8 mouse cellular contexts compared by ENCODE assay signal in the genomic region with DNA sequence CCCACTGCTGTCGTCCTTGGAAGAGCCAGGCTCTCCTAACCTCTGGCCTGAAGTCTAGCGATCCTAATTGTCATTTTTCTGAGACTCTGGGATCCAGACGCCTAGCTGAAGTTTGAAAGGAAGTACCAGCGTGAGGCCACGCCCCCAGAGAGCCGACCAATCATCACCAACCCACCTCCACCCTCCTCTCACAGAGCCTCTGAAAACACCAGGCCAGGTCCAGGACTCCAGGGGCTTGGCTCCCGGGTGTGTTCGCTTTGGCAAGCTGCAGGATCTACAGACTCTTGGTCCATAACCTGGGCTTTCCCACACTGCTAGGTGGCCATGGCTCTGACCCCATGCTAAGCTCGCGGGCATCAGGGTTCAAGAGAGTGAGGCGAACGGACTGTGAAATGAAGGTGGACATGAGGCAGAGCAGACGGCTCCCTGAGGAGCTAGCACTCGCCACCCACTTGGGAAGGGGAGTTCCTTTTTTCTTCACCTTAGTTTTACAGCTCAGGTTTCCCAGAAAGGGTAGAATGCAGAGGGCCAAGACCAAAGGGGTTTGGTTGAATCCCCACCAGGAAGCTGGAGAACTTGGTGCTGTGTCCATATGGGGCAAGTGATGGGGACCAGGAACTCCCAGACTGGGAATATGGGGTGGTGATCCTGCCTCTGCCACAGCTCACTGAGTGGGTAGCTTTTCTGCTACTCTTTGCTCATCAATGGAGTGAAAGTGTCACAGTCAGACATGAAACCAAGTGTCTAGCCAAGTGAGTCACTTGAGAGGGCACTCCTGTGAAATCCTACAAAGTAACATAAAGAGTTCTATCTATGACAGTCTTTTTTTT. TPM values are rescaled to one million over a fixed set of nuclear protein-coding genes. Genes with fewer than 3 reads are reported as not detected.
DNase-seq lines count a peak whose midpoint lies in the region; ATAC-seq and TF ChIP-seq lines count a peak whose summit lies in the region.

No protein-coding gene starts in this region.

- H3K36me3 ChIP-seq in embryonic facial prominence, embryonic 15.5 days: no peaks in the 10 kb centered on the region
- H3K36me3 ChIP-seq in heart, embryonic 13.5 days: 0 out of 2 replicates have a peak, but pooled peaks cover 3% of the 10 kb centered on the region
- peaks cover 9% of the 10 kb centered on the region; the same call in 1 of the 2 replicates for H3K36me3 ChIP-seq in kidney, embryonic 15.5 days
- H3K36me3 ChIP-seq in lung, postnatal 0 days (ENCODE audit: insufficient read depth, low read length): no peaks in the 10 kb centered on the region

- 3% methylated on average over 14 of the region's 14 CpGs for WGBS in embryonic facial prominence, embryonic 15.5 days
- 2% methylated on average over 14 of the region's 14 CpGs for WGBS in heart, embryonic 13.5 days
- 1% methylated on average over 14 of the region's 14 CpGs for WGBS in kidney, embryonic 15.5 days
- WGBS in lung, postnatal 0 days: 3% methylated on average over 14 of the region's 14 CpGs

- no peaks in the 10 kb centered on the region for H3K9me3 ChIP-seq in embryonic facial prominence, embryonic 15.5 days (replicated peaks)
- no peaks in the 10 kb centered on the region for H3K9me3 ChIP-seq in heart, embryonic 13.5 days
- H3K9me3 ChIP-seq in kidney, embryonic 15.5 days (replicated peaks): no peaks in the 10 kb centered on the region
- H3K9me3 ChIP-seq in lung, postnatal 0 days (ENCODE audit: low read length): no peaks in the 10 kb centered on the region

- no peaks in the 10 kb centered on the region for H3K27me3 ChIP-seq in embryonic facial prominence, embryonic 15.5 days
- H3K27me3 ChIP-seq in heart, embryonic 13.5 days (replicated peaks): no peaks in the 10 kb centered on the region
- H3K27me3 ChIP-seq in kidney, embryonic 15.5 days: no peaks in the 10 kb centered on the region
- H3K27me3 ChIP-seq in lung, postnatal 0 days (replicated peaks; ENCODE audit: insufficient read depth, low read length): no peaks in the 10 kb centered on the region

- H3K4me1 ChIP-seq in embryonic facial prominence, embryonic 15.5 days: peaks cover 9% of the 10 kb centered on the region
- H3K4me1 ChIP-seq in heart, embryonic 13.5 days: peaks cover 8% of the 10 kb centered on the region
- H3K4me1 ChIP-seq in kidney, embryonic 15.5 days: peaks cover 8% of the 10 kb centered on the region
- H3K4me1 ChIP-seq in lung, postnatal 0 days (ENCODE audit: insufficient read depth, low read depth, low read length): peaks cover 8% of the 10 kb centered on the region; the same call in 1 of the 2 replicates

- H3K4me3 ChIP-seq in embryonic facial prominence, embryonic 15.5 days (replicated peaks): peak overlapping the region; percentile 39
- peak overlapping the region; percentile 50 for H3K4me3 ChIP-seq in heart, embryonic 13.5 days
- peak overlapping the region; percentile 46 for H3K4me3 ChIP-seq in kidney, embryonic 15.5 days (replicated peaks)
- peak overlapping the region; percentile 28 for H3K4me3 ChIP-seq in lung, postnatal 0 days (ENCODE audit: low read depth, low read length)

- TF ChIP-seq EP300 in lung, postnatal 0 days (IDR thresholded peaks at IDR 0.05): no peak

- no peak overlapping the region for H3K27ac ChIP-seq in embryonic facial prominence, embryonic 15.5 days (replicated peaks)
- no peak overlapping the region; the same call in 1 of the 2 replicates for H3K27ac ChIP-seq in heart, embryonic 13.5 days (replicated peaks)
- H3K27ac ChIP-seq in kidney, embryonic 15.5 days: peak overlapping the region; percentile 56; the same call in 1 of the 2 replicates
- H3K27ac ChIP-seq in lung, postnatal 0 days (ENCODE audit: low read length): no peak overlapping the region

- DNase-seq in 3134 (ENCODE audit: extremely low read depth, insufficient read length, low spot score) (peak; percentile 54), WW6 (ENCODE audit: low read depth, low spot score) (peak; percentile 55)
- peak; percentile 90 for DNase-seq in lung, postnatal 0 days (ENCODE audit: low spot score)
- peak; percentile 63 for DNase-seq in ovary, adult 18-20 months (ENCODE audit: low spot score)
- peak; percentile 50 for DNase-seq in urinary bladder, adult 2 months (ENCODE audit: low spot score)

- peak overlapping the region; percentile 65 for H3K4me2 ChIP-seq in embryonic facial prominence, embryonic 15.5 days (replicated peaks)
- peak overlapping the region; percentile 81 for H3K4me2 ChIP-seq in heart, embryonic 13.5 days
- peak overlapping the region; percentile 74 for H3K4me2 ChIP-seq in kidney, embryonic 15.5 days
- H3K4me2 ChIP-seq in lung, postnatal 0 days (replicated peaks; ENCODE audit: low read depth, low read length): peak overlapping the region; percentile 59

- ATAC-seq in embryonic facial prominence, embryonic 15.5 days (ENCODE audit: insufficient number of reproducible peaks, low FRiP score, low TSS enrichment, low read depth): peak; percentile 87; the same call in 1 of the 2 replicates
- ATAC-seq in heart, embryonic 13.5 days (ENCODE audit: extremely low read depth, insufficient number of reproducible peaks, low FRiP score, low TSS enrichment): peak; percentile 88; the same call in 1 of the 2 replicates
- ATAC-seq in kidney, embryonic 15.5 days (replicated peaks; ENCODE audit: low FRiP score): peak; percentile 96
- ATAC-seq in lung, postnatal 0 days: peak; percentile 96

- peak overlapping the region; percentile 21; the same call in 1 of the 2 replicates for H3K9ac ChIP-seq in embryonic facial prominence, embryonic 15.5 days
- H3K9ac ChIP-seq in heart, embryonic 13.5 days: peak overlapping the region; percentile 78
- H3K9ac ChIP-seq in kidney, embryonic 15.5 days: peak overlapping the region; percentile 44
- H3K9ac ChIP-seq in lung, postnatal 0 days (replicated peaks; ENCODE audit: low read depth): peak overlapping the region; percentile 39; the same call in 1 of the 2 replicates

- no peak for TF ChIP-seq CTCF in lung, postnatal 0 days (IDR thresholded peaks at IDR 0.05)

RNA-seq across cellular contexts. Expression of a gene that starts 12.2 kb away (rescaled TPM):
- 20.4 and 21.1 TPM in 2 replicates for polyA plus RNA-seq in embryonic facial prominence, embryonic 15.5 days (2015; fragmentation: Nextera tagmentation; extraction: Ambion mirVana)
- polyA plus RNA-seq in heart, embryonic 13.5 days (2015; fragmentation: Nextera tagmentation; extraction: Ambion mirVana): 11.9 and 14.5 TPM in 2 replicates
- 23.1 and 23.6 TPM in 2 replicates for polyA plus RNA-seq in kidney, embryonic 15.5 days (2015; fragmentation: Nextera tagmentation; extraction: Ambion mirVana)
- 9.8 and 11.7 TPM in 2 replicates for polyA plus RNA-seq in lung, postnatal 0 days (2015; fragmentation: Nextera tagmentation; extraction: Ambion mirVana)
- polyA plus RNA-seq in urinary bladder, adult 2 months (2012; rRNA removed): 23.0 and 25.0 TPM in 2 replicates

Comparison
In these comparisons a context has a peak if more than half of its experiments do, and no peak if none do; other contexts are left out.
1. H3K9ac ChIP-seq: peak in every context shown above with its lines; median percentile 78 in heart, embryonic 13.5 days; 44 in kidney, embryonic 15.5 days; 39 in lung, postnatal 0 days; 21 in embryonic facial prominence, embryonic 15.5 days.